Mouse (Mus musculus): ENCODE measurements around the gene Usp43. TPM values are rescaled to one million over a fixed set of nuclear protein-coding genes. Genes with fewer than 3 reads are reported as not detected.

Gene Usp43
- total and polyA plus RNA-seq, 2 experiments: 0.04 TPM; not detected in 1

DNA sequence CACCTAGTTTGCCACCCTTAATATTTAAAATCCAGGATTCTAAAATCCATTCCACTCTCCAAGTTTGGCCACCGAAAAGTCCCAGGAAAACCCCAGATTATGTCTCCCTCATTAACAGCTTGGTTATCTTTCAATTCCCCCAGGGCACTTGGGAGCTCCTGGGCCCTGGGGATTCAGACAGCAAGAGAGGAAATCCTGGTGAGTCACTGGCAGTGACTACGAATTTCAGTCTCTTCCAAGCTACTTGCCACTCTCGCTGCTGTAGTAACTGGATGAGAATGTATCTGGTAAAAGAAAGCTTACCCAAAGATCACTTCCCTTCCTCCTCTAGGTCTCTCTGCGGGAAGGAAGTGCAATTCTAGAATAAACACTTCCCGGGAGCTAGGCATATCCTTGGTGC is 2.4 kb downstream of the Usp43 start:
- Histone ChIP-seq H3K79me2 (ENCODE audit: control insufficient read depth, insufficient read depth, low read length) (no peaks in the 10 kb centered on the region), H3K36me3 (ENCODE audit: control insufficient read depth, insufficient read depth, low read length) (no peaks in the 10 kb centered on the region), H3K27ac (replicated peaks; ENCODE audit: insufficient read depth, low read depth, low read length) (no peak overlapping the region), H3K9ac (ENCODE audit: low read depth, low read length) (no peak overlapping the region), H3K4me1 (ENCODE audit: control insufficient read depth, insufficient read depth, low read length) (no peaks in the 10 kb centered on the region; the same call in 1 of the 2 replicates), H3K27me3 (ENCODE audit: control insufficient read depth, insufficient read depth, low read length) (no peaks in the 10 kb centered on the region), H3K4me3 (ENCODE audit: insufficient read depth, low read depth, low read length) (no peak overlapping the region)
- TF ChIP-seq CTCF (IDR thresholded peaks at IDR 0.05; ENCODE audit: low read depth, low read length): no peak
- no peak for TF ChIP-seq POLR2A (IDR thresholded peaks at IDR 0.05; ENCODE audit: extremely low read depth, insufficient read depth, low read length)
- no peak for DNase-seq (ENCODE audit: extremely low read depth, low read depth, low spot score)
- 68% methylated on average over 5 of the region's 5 CpGs for WGBS

DNA sequence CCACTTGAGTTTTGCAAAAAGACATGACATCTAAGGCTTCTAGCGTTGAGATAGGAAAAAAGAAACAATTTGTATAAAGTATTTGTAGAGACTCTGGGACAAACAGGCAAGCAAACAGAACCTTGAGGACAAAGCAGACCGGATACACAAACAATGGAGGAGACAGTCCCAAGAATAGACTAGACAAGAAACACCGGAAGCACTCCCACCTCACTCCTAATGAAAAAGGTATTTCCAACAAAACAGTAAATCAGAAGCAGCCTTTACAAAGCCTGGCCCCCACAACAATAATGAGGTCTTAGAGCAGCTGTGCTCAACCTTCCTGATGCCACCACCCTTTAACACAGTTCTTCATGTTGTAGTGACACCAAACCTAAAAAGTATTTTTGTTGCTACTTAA is 4.8 kb downstream of the Usp43 start:
- no peak for DNase-seq (ENCODE audit: extremely low read depth, low read depth, low spot score)
- WGBS: 72% methylated on average over 3 of the region's 3 CpGs

DNA sequence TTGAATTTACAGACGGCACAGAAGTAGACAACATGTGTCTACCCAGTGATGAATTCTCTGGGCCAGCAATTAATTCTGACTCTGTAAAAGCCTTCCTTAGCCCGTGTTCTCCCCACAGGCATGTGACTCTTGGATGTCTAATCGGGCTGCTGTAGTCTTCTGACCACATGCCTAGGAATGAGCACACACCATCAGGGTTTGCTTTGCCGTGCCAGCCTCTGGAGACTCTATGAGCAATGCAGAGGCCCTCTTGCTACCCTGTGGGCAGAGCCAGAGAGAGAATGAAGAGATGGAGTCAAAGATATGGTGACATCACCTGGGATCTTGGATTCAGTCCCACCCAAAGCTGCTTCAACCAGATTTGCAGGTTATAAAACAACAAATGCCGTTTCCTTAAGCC is 10.9 kb downstream of the Usp43 start:
- no peaks in the 10 kb centered on the region for H3K4me1 ChIP-seq (ENCODE audit: control insufficient read depth, insufficient read depth, low read length)
- H3K36me3 ChIP-seq (ENCODE audit: control insufficient read depth, insufficient read depth, low read length): no peaks in the 10 kb centered on the region
- 90% methylated on average over 5 of the region's 5 CpGs for WGBS
- H3K9ac ChIP-seq (ENCODE audit: low read depth, low read length): no peak overlapping the region
- no peaks in the 10 kb centered on the region for H3K27me3 ChIP-seq (ENCODE audit: control insufficient read depth, insufficient read depth, low read length)
- no peak overlapping the region for H3K4me3 ChIP-seq (ENCODE audit: insufficient read depth, low read depth, low read length)
- H3K27ac ChIP-seq (replicated peaks; ENCODE audit: insufficient read depth, low read depth, low read length): no peak overlapping the region
- no peaks in the 10 kb centered on the region for H3K79me2 ChIP-seq (ENCODE audit: control insufficient read depth, insufficient read depth, low read length)
- TF ChIP-seq CTCF (IDR thresholded peaks at IDR 0.05; ENCODE audit: low read depth, low read length): no peak
- no peak for TF ChIP-seq POLR2A (IDR thresholded peaks at IDR 0.05; ENCODE audit: extremely low read depth, insufficient read depth, low read length)
- no peak for DNase-seq (ENCODE audit: extremely low read depth, low read depth, low spot score)

More for the DNA sequence above, 4.8 kb downstream of the Usp43 start:
- Histone ChIP-seq H3K4me1 (ENCODE audit: control insufficient read depth, insufficient read depth, low read length) (no peaks in the 10 kb centered on the region), H3K27ac (replicated peaks; ENCODE audit: insufficient read depth, low read depth, low read length) (no peak overlapping the region), H3K4me3 (ENCODE audit: insufficient read depth, low read depth, low read length) (no peak overlapping the region), H3K79me2 (ENCODE audit: control insufficient read depth, insufficient read depth, low read length) (no peaks in the 10 kb centered on the region), H3K36me3 (ENCODE audit: control insufficient read depth, insufficient read depth, low read length) (no peaks in the 10 kb centered on the region), H3K9ac (ENCODE audit: low read depth, low read length) (no peak overlapping the region), H3K27me3 (ENCODE audit: control insufficient read depth, insufficient read depth, low read length) (no peaks in the 10 kb centered on the region)
- TF ChIP-seq CTCF (IDR thresholded peaks at IDR 0.05; ENCODE audit: low read depth, low read length) (no peak), POLR2A (IDR thresholded peaks at IDR 0.05; ENCODE audit: extremely low read depth, insufficient read depth, low read length) (no peak)

DNA sequence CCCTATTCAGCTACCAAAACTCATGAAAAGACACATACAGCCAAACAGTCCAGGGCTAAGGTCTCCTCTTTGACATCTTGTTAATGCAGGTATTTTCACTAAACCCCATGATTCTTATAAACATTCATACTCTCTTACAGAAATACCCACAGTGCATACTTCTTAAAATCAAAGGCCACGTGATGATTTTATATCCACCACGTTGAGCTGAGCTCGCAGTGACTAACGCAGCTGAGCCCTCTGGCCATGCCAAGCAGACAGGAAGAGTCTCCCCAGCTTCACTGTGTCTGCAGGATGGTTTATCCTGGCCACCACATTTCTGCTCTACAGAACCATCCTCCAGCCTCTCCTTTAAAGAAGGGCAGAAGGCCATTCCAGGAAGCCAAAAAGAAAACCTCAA is 18.2 kb downstream of the Usp43 start:
- H3K4me3 ChIP-seq (ENCODE audit: insufficient read depth, low read depth, low read length): no peak overlapping the region
- no peaks in the 10 kb centered on the region for H3K79me2 ChIP-seq (ENCODE audit: control insufficient read depth, insufficient read depth, low read length)
- 88% methylated on average over 4 of the region's 4 CpGs for WGBS
- H3K9ac ChIP-seq (ENCODE audit: low read depth, low read length): no peak overlapping the region
- no peak for TF ChIP-seq CTCF (IDR thresholded peaks at IDR 0.05; ENCODE audit: low read depth, low read length)
- no peak for TF ChIP-seq POLR2A (IDR thresholded peaks at IDR 0.05; ENCODE audit: extremely low read depth, insufficient read depth, low read length)
- no peak for DNase-seq (ENCODE audit: extremely low read depth, low read depth, low spot score)
- no peak overlapping the region for H3K27ac ChIP-seq (replicated peaks; ENCODE audit: insufficient read depth, low read depth, low read length)
- H3K27me3 ChIP-seq (ENCODE audit: control insufficient read depth, insufficient read depth, low read length): no peaks in the 10 kb centered on the region
- H3K4me1 ChIP-seq (ENCODE audit: control insufficient read depth, insufficient read depth, low read length): no peaks in the 10 kb centered on the region
- H3K36me3 ChIP-seq (ENCODE audit: control insufficient read depth, insufficient read depth, low read length): no peaks in the 10 kb centered on the region

DNA sequence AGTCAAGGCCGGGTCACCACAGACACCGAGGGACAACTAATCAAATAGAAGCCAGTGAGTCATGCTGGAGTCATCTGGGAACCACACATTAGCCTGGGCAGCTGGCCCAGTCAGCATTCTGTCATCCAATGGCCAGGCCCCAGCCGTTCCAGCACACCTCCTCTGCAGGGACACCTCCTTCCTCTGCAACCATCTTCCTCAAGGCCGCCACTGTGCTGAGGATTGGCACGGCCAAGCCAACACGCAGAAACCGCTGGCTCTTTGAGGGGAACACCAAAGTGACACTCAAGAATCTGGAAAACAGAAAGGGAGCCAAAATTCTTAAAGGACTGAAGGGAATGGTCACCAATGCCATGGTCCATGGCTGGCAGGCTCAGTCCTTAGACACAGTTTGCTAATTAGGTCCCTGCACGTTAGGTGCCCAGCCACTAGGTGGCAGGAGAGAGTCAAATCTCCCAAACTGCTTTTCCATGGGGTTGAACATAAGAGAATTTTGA is 24.8 kb downstream of the Usp43 start:
- TF ChIP-seq POLR2A (IDR thresholded peaks at IDR 0.05; ENCODE audit: extremely low read depth, insufficient read depth, low read length): no peak
- TF ChIP-seq CTCF (IDR thresholded peaks at IDR 0.05; ENCODE audit: low read depth, low read length): peak; percentile 84
- H3K4me1 ChIP-seq (ENCODE audit: control insufficient read depth, insufficient read depth, low read length): no peaks in the 10 kb centered on the region
- H3K27me3 ChIP-seq (ENCODE audit: control insufficient read depth, insufficient read depth, low read length): no peaks in the 10 kb centered on the region
- H3K4me3 ChIP-seq (ENCODE audit: insufficient read depth, low read depth, low read length): no peak overlapping the region
- 33% methylated on average over 8 of the region's 8 CpGs for WGBS
- H3K9ac ChIP-seq (ENCODE audit: low read depth, low read length): no peak overlapping the region
- H3K27ac ChIP-seq (replicated peaks; ENCODE audit: insufficient read depth, low read depth, low read length): no peak overlapping the region
- DNase-seq (ENCODE audit: extremely low read depth, low read depth, low spot score): peak; percentile 35
- no peaks in the 10 kb centered on the region for H3K36me3 ChIP-seq (ENCODE audit: control insufficient read depth, insufficient read depth, low read length)
- H3K79me2 ChIP-seq (ENCODE audit: control insufficient read depth, insufficient read depth, low read length): no peaks in the 10 kb centered on the region

DNA sequence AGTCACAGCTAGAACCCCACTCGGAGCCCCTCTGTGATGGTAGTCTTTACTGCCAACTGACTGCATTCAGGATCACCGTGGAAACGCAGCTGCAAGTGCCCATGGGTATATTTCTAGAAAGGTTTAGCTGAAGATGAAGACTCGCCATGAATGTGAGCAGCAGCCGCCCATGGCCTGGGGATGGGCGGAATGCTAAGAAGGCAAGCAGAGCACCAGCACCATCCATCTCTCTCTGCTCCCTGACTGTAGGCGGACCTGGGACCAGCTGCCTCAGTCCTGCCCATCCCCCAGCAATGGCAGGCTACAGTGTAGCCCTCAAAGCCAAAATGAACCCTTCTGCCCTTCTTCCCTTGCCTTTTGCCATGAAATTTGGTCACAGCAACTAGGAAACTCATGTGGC is 26.3 kb downstream of the Usp43 start:
- TF ChIP-seq CTCF (IDR thresholded peaks at IDR 0.05; ENCODE audit: low read depth, low read length) (no peak), POLR2A (IDR thresholded peaks at IDR 0.05; ENCODE audit: extremely low read depth, insufficient read depth, low read length) (no peak)
- Histone ChIP-seq H3K9ac (ENCODE audit: low read depth, low read length) (no peak overlapping the region), H3K4me1 (ENCODE audit: control insufficient read depth, insufficient read depth, low read length) (no peaks in the 10 kb centered on the region), H3K79me2 (ENCODE audit: control insufficient read depth, insufficient read depth, low read length) (no peaks in the 10 kb centered on the region), H3K4me3 (ENCODE audit: insufficient read depth, low read depth, low read length) (no peak overlapping the region), H3K27ac (replicated peaks; ENCODE audit: insufficient read depth, low read depth, low read length) (no peak overlapping the region), H3K27me3 (ENCODE audit: control insufficient read depth, insufficient read depth, low read length) (no peaks in the 10 kb centered on the region), H3K36me3 (ENCODE audit: control insufficient read depth, insufficient read depth, low read length) (no peaks in the 10 kb centered on the region)
- no peak for DNase-seq (ENCODE audit: extremely low read depth, low read depth, low spot score)
- 83% methylated on average over 7 of the region's 7 CpGs for WGBS

Data from liver, adult 2 months (tissue).